Mouse (Mus musculus) c-Kit-positive CD71-positive TER-119-negative erythroid progenitor cells, embryonic 14.5 days (primary cell): ENCODE measurements around the gene Hoxa3.

Experiments used
- DNase-seq: peaks from one replicate; pipeline ENCODE4 v3.0.0-alpha.2; 2013; ENCODE audit warnings: low read depth

Hoxa3 gene

DNA sequence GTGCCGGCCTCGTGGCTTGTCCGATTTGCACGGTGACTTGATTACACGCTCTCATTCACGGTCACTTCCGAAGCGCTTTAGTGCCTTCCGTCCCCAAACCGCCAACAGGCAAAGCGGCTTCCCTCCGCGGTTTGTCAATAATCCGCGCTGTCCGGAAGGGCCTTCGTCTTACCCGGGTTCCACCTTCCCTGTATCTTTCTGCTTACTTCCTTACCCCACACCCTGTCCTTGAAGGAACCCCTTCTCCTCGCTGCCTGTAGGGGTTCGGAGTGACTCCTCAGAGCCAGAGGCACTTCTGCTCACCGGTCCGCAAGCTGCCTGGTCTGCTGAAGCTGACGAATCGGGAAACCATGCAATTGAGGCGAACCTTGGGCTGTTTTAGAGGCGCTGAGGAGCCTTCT is 33.3 kb upstream of the Hoxa3 start:
- no peak for DNase-seq

DNA sequence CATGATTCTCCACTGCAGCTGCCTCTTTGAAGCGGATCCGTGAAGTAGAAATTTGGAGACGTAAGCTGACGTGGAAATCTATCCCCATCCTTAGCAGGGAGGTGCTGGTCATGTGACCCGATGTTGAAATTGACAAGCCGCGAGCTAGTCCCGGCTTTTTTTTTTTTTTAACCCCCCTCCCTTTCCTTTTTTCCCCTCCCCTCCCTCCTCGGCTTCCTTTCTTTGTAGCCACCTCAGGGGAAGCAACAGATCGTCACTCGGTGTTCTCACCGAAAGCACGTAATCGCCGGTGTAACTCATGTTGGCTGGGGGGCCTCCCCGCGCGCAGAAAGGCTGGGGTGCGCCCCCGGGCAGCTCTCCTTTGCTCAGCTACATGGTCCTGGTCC is 32.6 kb upstream of the Hoxa3 start, which contains the start of gene Hoxa11:
Hoxa11 (minus strand) TSS at position 54 of the 386 bp plus-strand sequence.
- no peak for DNase-seq

DNA sequence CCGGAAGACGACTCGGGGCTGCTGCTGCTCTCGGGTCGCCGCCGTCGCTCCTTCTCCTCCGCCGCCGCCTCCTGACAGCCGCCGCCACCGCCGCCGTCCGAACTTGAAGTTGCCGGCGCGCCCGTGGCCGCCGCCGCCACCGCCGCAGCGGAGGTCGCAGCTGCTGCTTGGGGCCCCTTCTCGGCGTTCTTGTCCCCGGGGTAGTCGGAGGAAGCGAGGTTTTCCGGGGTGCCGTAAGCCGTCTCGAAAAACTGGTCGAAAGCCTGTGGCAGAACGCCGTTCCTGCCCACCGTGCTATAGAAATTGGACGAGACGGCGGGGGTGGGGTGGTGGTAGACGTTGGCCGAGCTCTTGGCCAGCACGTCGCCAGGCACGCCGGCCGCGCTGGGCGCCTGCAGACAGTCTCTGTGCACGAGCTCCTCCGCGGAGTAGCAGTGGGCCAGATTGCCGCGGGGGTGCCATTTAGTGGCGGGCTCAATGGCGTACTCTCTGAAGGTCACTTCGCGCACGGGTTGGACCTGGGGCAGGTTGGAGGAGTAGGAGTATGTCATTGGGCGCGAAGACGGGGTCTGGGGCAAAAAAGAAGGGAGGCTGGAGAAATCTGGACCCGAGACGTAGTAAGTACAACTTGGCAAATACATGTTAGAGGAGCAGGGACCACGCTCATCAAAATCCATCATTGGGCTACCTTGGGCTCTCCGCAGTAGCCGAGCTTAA is 32.1 kb upstream of the Hoxa3 start:
- no peak for DNase-seq

DNA sequence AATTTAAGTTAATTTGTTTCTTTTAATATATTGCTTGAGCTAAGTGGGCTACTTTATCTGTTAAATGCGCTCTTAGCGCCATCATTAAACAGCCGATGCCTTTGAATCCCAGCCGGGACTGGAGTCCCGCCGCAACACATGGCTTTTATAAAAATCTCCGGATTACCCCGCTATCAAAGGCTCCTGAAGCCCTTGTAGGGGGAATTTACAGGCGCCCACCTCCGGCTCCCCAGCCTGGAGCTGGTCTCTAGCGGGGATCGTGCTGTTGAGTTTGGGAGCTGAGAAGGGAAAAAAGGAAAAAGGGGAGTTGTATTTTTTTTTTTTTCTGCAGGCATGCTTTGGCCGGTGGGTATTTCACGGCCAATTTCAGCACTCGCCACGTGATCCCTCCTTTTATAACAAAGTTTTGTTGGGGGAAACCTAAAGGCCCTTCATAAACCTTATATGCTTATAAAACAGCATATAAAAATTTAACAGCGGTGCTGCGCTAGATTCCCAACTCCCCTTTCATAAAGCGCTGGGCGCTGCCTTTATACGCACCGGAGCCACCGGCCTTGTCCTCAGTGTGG is 31.4 kb upstream of the Hoxa3 start:
- no peak for DNase-seq

DNA sequence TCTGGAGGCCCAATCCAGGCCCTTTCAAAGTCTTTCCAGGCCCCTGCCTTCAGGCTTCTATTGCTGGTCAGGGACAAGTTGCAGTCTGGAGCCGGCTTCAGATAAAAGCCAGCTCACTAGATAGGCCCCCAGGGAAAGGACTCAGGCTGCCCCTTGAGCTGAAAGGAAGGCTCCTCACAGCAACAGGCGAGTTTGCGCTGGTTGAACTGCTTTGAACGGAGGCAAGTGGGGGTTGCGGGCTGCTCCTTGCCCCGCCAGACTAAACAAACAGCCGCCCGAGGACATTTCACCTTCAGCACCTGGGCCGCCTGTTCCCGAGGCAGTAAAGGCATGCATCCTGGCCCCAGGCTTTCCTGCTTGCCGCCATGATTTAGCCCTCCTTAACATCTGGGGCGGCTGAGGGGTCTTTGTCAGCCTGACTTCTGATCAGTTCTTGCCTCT is 30.6 kb upstream of the Hoxa3 start:
- no peak for DNase-seq

DNA sequence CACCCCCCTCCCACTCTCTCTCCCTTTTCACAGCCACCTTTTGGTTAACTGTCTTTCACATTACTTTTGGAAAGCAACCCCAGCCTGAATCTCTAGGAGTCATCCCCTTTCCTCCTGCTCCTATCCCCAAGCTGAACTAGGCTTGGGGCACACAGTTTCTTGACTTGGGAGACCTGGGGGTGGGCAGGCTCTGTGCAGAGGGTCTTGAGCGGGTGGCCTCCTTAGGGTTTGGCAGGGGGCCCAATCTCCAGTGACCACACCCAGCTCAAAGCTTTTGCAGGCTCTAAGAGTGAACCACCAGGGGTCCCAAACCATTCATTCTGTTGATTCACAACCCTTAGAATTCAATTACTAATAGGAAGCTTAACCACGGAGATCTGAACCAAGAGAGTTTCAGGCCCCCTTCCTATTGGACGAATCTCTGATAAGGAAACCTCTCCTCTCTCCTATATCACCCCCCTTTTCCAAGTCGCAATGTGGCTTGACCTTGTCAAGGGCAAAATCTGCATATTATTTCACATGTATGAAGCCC is 29.7 kb upstream of the Hoxa3 start:
- DNase-seq, result no peak

DNA sequence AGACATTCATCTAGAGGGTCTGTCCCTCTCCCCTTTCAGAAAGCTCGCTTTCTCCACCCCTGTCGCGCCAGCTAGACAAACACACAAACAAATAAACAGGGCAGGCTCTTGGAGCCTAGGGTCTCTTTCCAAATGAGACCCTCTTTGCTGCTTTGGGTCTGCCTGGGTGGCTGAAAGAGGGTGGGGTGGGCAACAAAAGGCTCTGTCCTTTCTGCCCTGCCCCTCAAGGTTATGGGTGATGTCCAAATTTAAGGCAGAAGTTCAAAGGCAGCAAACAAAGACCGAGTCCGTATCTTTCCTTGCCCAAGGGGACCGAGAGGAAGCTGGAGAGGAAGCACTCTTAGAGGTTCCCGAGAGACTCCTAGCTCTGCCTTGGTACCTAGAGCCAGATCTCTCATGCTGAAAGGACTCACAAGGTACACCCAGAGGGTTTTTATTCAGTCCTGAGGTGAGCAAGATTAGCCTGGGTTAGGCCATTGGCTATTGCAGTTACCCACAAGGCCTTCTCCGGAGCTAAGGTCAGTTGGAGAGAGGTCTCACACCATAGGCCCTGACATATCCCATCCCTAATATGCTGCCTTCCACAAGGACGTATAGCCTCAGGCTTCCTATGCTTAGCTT is 28.0 kb upstream of the Hoxa3 start:
- no peak for DNase-seq

DNA sequence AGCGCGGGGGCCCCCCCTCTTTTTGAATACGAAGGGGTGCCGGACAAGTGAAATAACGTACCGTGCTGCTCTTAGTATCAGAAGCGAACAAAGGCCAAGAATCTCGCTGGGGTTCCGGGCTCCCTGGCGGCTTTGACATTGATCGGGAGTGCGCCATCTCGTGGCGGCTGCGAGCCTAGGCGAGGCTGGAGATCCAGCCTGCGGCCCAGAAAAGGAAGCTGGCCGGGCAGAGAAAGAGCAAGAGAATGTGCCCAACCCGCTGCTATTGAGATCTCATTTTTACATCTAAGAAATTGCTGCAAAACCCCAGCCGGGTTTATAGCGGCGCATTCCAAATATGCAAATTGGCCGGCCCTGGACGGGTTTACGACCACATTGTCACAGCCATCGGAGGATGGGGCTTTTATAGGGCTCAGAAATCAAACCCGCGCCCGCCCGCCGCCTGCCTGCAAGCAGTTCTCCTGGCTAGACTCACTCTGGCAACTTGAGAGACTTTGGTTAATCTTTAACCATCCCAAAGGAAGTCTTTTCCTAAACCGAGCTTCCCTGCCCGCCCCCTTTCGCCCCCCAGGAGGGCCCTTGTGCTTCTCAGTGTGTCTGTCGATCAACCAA is 27.4 kb upstream of the Hoxa3 start, which contains the start of gene Hoxa10:
Hoxa10 (minus strand) TSS at position 466 of the 612 bp plus-strand sequence.
- DNase-seq, result peak; percentile 32

DNA sequence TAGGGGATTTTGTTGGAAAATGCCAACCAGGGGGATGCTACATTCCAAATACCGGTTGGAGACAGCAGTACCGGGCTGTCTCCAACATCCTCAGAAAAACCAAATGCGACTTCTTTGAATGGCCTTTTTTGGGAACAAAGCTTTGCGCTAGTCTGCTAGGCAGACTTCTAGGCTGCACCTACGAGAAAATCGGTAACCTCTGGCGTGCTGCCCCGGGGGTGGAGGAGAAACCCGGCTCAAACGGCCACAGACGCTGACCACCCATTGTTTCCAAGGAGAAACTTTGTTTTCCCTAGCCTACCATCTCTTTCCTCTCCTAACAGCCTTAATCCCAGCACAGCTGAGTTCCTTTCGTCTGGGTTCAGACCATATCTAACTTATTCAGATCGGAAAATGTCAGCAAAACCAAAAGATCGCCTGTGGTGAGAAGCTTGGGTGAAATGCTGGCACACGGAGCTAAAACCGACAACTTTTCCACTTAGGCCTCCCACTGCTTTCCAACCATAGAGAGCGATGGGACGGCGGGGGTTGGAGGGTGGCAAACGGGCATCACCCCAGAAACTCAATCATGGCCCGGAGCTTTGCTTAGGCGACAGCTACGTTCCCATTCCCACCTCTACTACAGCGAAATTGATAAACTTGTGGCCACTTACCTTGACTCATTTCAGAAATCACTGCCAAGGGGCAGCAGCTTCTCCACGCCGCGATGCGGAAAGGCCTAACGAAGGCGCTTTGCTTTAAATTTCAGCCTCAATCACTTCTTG is 26.7 kb upstream of the Hoxa3 start:
- DNase-seq, result no peak

DNA sequence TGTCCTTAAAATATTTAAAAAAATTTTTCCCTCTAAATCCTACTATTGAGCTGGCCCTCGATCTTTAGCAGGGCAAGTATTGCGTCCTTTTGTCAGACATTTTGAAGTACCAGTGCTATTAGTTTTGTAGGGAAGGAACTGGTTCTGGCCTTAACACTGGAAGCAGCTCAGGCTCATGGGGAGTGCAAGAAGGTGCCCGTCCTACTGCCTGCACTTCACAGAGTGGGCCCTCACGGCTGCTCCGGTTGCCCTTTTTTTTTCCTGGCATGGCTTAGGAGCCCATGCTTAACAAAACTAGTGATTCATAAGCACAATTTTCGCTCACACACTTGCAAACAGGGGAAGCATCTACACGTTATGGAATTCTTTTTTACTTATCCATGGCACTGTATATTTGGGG is 25.8 kb upstream of the Hoxa3 start:
- DNase-seq, result no peak

DNA sequence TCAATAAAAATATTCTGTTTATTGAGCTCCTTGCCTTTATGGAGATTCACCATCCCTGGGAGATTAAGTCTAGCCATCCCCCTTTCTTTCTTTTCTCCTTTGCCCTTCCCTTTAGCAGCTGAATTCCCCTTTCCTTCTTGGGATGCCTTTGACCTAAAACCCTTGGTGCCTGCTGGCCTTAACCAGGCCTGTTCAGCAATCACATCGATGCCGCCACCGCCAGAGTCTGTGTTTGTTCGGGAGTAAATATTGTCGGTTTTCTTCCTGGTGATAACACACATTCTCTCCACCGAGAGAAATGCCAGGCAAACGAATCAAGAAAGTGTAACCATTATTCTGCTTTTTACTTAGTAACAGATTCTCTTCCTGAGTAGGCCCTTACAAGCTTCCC is 25.0 kb upstream of the Hoxa3 start:
- DNase-seq, result no peak

DNA sequence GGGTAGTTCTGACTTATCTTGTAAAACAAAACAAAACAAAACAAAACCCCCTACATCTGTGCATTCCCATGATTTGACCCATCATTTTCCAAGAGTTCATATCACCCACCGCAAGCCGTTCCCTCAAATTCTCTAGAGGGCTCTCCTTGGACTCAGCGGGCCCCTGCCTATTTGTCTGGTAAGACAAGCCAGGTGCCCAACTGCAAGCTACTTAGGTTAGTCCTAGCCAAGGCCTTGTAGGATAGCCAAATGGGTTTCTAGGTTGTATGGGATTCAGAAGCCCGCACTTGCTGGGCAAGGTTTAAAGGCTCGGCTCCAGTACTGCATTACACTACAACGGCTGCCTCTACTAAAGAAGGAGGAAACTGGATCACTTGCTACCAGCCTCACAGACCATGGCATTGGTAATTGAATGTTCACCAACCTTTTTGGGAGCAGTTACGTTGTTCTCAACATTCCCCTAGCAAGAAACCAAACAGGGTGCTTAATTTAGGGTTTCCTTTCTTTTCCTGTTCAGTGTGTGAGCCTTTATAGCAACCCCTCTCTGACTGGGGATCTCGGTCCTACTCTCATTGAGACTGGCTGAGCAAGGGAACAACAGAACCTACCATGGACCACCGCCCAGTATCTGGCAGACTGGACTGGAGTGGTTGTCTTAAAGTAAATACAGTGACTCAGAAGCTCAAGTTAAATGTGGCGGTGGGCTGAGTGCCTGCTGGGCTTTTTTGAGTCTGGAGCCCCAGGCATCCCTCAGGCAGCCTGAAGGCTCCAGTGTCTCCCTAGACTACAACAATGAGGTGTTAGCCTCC is 24.4 kb upstream of the Hoxa3 start:
- DNase-seq, result no peak

DNA sequence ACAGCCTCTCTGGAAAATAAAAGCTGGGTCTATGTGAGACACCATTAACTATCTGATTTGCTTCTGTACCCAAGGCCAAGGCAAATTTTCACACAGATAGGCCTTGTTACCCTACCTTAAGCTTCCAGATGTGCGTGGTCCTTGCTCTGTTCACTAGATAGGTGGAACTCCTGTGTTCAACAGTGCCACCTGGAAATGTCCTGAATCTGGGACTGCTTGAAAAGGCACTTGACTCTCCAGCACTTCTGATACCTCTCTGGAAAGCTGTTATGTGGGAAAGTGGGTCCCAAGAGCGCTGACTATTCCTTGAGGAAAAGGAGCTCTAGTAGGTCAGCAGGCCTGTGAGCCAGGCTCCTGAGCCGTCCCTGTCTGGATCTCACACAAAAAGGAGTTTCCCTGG is 23.7 kb upstream of the Hoxa3 start:
- no peak for DNase-seq

DNA sequence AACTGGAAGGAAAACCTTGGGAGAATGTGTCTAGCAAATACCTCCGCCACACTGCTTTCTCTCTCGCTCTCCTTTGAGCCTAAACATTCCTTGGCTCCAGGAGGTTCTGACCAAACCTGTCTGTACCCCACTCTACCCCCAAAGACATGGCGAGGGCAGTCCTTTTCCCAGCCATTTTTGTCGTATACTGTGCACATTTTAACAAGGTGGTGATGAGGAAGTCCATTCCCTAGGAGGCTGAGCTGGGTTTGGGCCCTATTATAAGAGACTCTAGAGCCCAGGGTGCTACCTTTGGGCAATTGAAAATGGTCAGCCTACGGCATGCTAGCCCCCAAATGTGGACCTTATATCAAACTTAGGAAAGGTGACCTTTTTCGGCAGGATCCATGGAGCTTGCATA is 22.7 kb upstream of the Hoxa3 start:
- no peak for DNase-seq

DNA sequence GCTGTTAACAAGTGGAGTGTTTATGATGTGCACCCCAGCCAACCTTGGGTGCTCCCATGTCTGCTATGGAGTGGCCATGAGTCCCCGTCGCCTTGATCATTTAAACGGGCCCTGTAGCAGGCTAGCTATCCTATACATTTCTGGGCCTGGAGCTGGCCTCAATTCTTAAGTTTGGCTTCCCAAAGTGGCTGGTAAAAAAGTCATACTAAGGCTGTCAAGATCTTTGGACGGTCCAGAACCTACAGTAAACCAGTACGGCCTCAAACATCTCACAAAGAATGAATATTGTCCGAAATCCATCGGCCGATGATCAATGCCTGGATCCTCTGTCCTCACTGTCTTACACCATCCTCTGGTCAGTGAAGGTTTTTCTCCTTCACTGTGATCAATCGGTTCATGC is 22.1 kb upstream of the Hoxa3 start:
- DNase-seq, result no peak

DNA sequence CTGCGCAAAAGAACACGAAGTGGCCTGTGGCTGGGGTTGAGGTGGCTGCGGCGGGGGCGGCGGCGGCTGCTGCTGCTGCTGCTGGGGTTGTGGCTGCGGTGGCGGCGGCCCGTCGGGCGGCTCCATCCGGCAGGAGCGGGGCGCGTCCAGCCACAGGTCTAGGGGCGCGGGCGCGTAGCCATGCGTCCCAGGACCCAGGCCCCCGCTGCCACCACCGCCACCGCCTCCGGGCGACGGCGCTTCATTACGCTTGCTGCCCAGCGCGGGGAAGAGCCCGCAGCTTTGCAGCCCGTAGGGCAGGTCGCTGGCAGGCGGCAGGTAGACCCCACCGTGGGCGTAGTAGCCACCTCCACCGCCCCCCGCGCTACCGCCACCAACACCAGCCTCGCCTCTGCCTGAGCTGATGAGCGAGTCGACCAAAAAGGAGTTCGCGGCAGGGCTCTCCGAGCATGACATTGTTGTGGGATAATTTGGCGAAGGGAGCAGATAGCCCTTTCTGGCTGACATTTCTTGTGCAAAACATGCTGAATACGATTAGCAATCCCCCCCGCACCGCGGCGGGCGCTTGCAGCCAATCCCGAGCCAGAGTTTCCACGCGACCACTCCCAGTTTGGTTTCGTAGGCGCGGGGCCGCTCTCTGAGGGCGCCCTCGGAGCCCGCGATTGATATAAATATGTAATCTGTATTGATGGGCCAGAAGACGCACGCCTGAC is 21.4 kb upstream of the Hoxa3 start:
- DNase-seq, result no peak

DNA sequence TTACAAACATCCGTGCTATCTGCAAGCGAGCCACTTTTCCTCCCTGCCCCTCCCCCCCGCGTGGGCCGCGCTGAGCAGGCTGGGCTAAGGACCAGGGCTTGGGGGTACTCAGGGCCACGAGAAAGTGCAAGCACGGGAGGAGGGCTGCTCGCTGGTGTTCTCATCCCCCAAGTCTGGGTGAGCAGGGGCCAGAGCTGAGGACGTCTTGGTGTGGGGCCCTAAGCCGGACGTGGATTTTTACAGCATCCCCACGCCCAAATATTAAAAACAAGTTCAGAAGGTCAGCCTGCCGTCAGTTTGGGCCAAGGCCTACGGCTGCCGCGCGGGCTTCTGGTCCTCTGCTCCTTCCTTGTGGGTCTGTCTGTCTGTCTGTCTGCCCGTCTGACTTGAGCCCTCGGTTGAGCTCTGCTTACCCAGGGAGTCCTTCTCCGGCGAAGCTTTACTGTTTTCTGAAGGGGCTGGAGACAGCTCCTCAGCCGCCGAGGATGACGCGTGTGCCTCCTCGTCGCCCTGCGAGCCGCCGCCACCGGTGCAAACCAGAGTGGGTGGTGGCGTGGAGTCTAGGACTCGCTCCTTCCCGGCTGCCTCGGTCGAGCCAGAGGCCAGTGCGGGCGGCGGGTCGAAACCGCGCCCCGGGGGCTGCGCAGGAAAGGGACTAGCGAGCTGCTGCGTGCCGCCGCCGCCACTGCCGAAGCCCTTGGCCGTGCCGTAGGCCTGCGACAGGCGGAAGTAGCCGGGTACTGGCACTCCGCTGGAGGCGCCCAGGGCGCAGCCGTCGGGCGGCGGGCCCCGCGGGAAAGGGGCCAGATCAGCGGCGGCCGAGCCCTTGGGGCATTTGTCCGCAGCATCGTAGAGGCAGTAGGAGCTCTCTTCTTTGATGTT is 20.7 kb upstream of the Hoxa3 start:
- no peak for DNase-seq

DNA sequence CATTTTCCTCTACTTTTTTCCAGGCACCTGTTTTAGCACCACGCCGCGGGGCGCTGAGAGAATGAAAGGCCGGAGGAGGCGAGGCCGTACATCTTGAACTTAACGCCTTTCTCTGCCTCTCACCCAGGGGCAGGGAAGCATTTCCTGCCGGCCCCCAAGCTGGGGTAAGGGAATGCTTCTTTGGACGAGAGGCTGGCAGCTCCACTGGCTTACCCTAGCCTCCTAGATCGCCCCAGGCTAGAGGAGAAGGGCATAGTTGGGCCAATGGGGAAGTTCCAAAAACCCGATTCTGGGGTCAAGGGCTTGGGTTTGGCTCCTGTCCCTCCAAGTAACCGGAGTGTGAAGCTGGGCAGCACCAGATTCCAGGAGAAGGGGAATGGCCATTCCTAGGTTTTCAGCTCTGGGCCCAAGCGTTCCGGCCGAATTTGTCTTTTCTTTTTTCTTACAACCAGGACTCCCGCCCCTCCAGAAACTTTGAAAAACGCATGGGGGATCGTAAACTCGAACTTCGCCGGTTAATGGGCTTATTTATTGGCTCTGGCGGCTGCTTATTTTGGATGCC is 19.9 kb upstream of the Hoxa3 start:
- DNase-seq, result no peak

DNA sequence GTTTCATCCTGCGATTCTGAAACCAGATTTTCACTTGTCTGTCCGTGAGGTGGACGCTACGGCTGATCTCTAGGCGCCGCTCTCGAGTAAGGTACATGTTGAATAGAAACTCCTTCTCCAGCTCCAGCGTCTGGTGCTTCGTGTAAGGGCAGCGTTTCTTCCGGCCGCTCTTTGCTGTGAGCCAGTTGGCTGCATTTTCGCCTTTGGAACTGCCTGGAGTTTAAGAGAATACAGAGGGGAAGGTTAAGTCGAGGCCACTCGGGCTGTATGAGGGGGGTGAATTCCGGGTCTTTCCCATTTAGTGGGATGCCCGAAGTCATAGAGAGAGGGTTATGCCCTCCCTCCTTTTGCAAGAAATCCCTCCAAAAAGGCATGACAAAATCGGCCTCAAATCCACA is 19.4 kb upstream of the Hoxa3 start:
- DNase-seq, result no peak
